Mouse (Mus musculus) granulocyte monocyte progenitor cell, adult 5-6 weeks (primary cell): ENCODE results near the gene Naa25. TPM values are rescaled to one million over a fixed set of nuclear protein-coding genes. Genes with fewer than 3 reads are reported as not detected.
"Not testable (repeated sequence)": the region's sequence is repeated elsewhere in the genome, so short reads cannot be mapped to it uniquely, and the experiment has no call there.

Experiments used
- ATAC-seq: replicated peaks from 2 replicates; pipeline ENCODE4 v1.8.0; 2016; ENCODE audit warnings: mild to moderate bottlenecking, moderate TSS enrichment, inconsistent platforms; ENCODE audit not compliant: poor library complexity, severe bottlenecking
- total RNA-seq, 2 experiments: library from RNA; stranded (forward) in 1 of 2; stranded (reverse) in 1 of 2; fragments of 200-712, 200-1000 nt in 1 of 2; fragments of >200 nt in 1 of 2; fragmentation: Nextera tagmentation in 1 of 2; gene quantifications; 2 replicates each; pipeline ENCODE4 v1.2.3; 2014 to 2017

Naa25 gene
- total RNA-seq (2014; fragmentation: Nextera tagmentation) = 35.8 and 39.4 TPM in 2 replicates
- 74.6 and 75.1 TPM in 2 replicates for total RNA-seq (2017)

DNA sequence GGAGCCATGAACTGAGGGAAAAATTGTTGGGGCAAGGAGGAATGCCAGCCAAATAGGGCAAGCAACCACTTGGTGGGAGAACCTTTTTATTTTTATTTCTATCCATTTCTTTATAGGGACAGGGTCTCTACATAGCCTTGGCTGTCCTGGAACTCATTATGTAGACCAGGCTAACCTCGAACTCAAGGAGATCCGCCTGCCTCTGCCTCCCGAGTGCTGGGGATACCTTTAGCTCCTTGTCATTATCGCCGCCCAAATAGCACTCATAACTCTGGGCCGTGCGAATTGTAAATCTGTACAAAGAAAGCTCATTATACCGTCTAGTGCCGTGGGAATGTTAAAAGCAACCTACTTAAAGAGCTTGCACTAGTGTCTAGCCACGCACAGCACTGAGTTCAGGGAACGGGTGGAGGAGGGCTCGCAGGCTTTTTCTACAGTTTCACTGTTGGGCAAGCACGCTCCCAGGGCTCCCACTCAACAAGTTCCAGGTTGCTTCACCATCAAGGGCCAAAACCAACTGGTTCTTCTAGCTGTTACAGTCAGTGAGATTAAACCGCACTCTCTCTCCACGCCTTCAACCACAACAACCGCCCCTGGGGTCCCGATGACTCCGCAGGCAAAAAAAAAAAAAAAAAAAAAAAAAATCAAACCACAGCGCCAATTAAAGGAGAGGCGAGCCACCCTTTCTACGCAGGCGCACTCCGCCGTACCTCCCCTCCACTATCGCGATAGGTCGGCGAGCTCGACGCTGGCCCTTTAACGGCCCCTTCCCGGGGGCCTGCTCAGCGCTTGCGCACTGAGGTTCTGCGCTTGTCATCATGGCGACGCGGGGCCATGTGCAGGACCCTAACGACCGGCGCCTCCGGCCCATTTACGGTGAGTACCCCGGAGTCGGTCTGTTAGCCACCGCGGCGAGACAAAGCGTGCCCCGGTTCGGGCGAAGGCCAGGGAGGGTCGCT lies at the start of gene Naa25:
Gene Naa25 (plus strand): TSS at position 750 of the 959 bp plus-strand sequence.
- ATAC-seq = peak; percentile 82

DNA sequence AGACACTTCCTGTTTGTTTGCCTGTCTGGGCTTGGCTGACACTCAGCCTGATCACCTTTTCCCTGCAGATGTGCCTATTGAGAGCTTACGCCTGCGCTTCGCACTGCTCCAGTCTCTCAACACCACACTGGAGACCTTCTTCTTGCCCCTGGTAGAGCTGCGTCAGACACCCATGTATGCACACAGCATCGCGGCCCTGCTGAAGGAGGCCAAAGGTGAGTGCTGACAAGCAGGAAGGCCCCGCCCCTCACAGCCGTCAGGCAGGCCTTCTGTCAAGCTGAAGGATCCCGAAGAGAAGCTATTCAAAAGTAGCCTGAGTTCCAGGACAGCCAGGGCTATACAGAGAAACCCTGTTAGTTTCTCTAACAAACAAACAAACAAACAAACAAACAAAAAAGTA lies 38.5 kb upstream of the Naa25 start:
- ATAC-seq = no peak

DNA sequence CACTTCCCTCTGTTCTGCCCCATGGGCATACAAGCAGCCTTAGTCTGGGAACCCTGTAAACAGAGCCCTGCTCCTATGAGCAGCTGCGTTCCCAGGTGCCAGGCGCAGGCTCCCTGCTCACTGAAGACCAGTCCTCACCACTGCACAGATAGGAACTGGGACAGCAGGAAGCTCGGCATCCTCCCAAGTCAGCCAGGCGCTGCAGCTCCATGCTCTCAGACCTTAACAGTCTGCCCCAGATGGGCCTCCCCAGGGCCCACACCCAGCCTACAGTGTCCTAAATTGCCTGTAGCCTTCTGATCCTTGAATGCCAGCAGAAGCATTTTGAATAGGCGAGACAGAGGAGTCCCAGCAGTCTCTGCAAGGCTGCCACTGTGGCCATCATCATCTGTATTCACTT lies 36.0 kb upstream of the Naa25 start:
- ATAC-seq = no peak

DNA sequence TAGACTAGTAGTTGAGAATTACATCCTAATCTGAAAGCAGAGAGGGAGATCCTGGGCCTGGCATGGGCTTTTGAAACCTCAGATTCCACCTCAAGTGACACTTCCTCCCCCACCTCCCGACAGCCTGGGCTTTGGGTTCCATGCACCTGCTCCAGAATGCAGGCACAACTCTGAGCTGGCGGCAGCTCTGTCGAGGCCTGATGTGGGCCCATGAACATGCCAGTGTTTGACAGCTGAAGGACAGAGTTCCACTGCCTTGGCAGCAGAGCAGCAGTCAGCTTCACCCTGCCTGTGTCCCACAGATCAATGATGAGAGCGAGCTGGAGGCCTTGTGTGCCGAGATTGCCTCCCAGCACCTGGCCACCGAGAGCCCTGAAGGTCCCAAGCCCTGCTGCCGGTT lies 34.3 kb upstream of the Naa25 start:
- ATAC-seq = no peak

DNA sequence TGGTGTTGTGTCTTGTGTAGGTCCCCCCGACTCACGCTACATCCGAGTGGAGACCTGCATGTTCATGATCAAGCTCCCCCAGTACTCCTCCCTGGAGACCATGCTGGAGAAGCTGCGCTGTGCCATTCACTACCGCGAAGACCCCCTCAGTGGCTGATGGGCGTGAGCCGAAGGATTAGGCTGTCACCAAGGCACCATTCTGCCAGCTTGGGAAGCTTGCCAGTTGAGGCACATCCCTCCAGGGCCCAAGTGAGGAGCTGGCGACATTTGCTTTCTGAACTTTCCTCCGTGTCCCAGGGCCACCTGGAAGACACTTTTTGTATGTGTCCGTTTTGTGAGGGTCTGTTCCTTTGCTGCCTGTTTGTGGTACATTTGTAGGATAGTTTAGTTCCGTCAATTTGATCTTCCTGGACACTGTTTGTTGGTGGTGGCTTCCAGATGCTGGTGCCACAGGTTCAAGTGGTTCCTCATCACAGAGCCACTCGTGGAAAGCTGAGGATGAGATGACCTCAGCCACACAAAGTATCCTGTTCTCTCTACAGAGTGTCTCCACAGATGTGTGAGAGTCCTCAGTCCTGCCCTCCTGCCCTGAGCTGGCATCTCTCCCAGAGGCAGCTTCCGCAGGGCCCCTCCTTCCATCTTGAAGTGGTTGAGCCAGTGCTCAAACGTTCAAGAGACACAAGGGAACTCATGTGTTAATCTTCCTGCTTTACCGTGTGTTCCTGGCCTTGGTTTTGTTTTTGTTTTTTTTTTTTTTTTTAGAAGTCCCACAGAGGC lies 31.1 kb upstream of the Naa25 start:
- ATAC-seq = no peak

DNA sequence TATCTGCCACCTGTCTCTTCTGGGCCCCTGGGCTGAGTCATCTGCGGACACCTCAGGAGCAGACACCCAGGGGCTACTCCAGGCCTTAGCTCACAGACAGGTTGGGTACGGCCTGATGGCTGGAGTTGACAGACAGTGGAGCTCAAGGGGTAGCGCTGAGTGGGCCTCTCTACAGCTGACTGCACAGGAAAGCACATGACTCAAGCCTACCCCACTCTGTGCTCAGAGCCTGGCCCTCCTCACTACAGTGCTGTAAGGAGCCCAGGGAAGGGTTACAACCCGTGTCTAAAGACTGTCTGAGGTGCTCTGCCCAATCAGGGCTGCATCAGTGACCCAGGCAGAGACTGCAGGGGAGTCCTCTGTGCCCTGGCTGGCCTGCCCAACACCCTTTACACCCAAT lies 30.5 kb upstream of the Naa25 start:
- no peak for ATAC-seq

DNA sequence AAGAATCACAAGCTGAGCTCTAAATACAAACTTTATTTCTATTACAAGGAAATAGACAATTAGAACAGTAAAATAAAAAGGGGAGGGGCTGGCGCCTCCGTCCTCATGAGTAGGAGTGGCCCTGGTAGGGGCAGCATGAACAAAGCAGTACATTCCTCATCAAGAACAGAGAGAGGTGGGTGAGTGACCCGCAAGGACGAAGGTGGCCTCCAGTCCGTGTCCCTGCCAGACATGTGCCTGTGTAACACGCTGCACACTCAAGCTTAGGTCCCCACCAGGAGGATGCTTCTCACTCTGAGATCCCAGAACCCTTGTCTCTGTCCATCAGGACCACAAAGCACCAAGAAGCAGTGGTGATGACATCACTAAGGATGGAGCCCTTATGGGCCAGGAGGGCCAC lies 26.0 kb upstream of the Naa25 start:
- no peak for ATAC-seq

DNA sequence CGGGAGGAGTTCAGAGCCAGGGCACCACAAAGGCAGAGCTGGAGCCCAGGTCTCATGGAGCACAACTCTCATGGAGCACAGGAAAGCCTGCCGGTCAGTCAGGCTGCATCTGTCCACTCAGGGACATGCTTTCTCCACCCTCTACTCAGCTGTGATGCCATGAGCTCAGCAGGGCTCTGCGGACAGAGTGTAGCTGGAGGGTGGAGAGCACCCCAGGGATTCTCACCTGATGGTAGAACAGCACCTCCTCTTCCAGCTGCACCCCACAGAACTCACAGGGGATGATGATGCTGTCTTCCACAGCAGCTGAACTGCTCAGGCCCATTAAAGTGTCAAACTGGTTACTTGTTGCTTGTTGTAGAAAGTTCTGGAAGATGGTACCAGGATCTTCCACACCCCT lies 22.9 kb upstream of the Naa25 start:
- no peak for ATAC-seq

DNA sequence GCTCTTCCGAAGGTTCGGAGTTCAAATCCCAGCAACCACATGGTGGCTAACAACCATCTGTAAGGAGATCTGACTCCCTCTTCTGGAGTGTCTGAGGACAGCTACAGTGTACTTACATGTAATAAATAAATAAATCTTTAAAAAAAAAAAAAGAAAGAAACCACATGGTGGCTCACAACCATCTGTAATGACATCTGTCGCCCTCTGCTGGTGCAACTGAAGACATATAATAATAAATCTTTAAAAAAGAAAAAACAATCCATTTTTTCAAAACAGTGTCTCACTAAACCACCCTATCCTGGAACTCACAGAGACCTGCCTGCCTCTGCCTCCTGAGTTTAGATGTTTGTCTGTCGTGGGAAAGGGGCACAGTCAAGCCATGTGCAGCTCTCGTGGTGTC lies 20.8 kb upstream of the Naa25 start:
- ATAC-seq = not testable (repeated sequence)

DNA sequence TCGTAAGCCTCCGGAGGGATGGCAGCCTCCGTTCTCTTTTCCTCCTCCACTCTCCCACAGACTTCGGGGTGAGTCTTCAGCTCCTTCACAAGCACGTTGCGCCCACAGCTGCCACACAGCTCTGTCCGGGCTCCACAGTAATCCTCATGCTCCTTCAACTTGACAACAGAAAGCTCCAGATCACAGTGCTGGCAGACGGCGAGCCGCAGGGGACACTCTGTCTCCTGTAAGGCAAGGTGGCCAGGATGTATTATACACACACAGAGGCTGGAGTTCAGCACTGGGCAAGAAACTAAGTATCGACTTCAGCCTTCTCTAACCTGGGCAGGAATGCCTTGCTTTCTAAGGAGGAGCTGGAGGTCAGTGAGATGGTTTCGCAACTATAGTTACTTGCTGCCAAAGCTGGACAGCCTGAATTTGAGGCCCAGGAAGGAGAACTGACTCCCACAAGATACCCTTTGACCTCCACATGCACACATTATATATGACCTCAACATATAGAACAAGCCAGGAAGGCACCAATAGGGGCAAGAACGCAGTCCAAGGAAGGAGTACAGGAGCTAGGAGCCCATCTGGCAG lies 19.0 kb upstream of the Naa25 start:
- no peak for ATAC-seq

DNA sequence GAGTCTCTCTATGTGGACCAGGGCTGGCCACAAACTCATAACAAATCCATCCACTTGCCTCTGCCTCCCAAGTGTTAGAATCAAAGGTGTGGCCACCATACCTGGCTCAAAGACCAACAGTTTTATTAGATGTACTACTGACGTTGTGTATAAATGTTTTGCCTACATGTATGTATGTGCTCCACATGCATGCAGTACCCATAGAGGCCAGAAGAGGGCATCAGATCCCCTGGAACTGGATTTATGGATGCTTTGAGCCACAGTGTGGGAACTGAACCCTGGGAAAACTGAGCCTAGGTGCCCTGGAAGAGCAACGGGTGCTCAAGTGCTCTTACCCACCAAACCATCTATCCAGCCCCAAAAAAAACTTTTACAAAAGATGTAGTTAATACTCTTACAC lies 17.0 kb upstream of the Naa25 start:
- ATAC-seq = no peak

DNA sequence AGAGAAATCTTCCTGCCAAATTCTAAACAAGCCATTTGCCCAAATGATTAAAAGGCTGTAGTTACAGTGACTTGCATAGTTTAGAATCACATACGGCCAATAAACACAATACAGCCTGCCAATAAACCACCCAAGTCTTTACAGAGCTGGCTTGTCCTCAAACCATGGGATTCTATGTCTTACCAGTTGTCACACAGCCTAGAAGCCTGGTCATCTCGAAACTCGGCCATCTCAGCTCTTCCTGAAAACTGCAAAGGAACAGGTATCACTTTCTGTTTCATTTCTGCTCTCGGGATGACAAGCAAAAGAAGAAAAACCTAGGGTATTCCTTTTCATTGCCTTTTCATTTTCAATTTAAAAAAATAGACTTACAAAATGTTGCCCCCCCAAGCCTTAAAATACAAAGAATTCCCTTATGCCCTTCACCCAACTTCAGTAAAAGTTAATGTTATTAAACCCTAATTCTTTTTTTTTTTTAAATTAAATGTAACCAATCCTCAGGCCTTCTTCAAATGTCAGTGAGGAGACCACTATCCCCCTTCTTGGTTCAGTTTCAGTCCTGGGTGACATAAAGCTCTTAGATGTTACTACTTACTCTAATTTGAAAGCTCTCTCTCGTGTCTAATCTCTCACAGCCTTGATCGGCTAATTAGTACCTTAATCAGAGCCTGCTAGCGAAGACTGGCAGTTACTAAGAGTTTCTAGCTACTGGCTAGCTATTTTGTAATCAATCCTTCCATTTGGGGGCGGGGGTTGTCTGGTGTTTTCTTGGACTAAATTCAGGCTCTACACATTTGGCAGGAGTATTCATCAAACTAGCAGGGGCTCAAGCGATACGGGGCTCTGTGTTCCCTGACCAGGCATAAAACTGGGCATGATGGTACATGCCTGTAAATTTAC lies 13.6 kb upstream of the Naa25 start:
- peak; percentile 31 for ATAC-seq

DNA sequence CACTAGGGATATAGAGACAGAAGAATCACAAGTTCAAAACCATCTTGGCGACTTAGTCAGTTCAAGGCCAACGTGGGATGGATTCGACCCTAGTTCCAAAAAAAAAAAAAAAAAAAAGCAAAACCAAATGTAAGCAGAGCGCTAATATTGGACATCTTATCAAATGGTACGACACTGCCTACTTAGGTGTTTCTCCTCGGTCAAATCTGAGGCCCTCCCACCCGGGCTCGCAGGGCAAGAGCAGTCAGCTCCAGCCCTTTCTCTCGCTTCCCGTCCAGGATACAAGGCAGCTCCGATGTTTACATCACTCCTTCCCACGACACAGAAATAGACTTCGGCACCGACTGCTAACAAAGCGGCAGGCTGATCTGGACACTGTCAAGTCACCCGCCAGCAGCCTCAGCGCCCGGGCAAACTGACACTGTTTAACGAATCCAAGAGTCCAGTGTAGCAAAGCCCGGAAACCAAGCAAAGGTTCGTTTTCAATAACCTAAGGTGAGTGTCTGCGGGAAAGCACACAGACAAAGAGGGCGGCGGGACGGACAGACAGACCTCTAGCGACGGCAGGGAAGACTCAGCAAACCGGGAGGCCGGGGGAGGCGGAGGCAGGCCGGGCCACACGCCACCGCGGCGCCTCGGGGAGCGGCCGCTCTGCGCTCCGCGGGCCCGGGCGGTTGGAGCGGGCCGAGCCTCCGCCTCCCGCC lies 12.8 kb upstream of the Naa25 start:
- ATAC-seq = 0 out of 2 replicates have a peak, but pooled peaks have one; percentile 6

DNA sequence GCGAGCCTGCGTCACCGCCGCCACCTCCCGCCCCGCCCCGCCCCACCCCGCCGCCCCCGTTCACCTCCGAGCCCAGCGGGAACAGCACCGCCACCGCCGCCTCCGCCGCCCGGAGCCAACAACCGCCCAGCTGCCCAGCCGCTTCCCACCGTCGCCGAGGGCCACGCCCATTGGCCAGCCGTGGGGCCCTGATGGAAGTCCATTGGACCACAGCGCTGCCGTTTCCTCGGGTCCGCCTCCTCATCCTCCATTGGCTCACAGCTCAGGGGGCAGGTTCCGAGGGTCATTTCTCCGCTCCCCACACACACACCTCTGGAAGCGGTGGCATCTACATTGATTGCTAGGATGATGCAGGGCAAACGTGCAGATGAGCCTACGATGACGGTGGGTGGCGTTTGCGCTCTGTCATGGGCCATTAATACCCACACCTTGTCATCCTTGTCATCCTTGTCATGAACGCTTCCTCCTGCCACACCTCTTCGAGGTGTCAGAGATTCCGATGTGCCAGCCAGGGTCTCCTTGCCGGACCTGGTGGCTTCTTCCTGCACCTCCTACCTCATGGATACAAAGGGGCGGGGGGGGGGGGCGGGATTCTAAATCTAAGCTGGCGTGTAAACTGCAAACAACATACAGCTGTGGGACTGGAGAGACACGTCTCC lies 12.1 kb upstream of the Naa25 start, which contains the start of gene Trafd1:
Gene Trafd1 (minus strand): TSS at position 172 of the 659 bp plus-strand sequence.
- peak; percentile 89 for ATAC-seq

DNA sequence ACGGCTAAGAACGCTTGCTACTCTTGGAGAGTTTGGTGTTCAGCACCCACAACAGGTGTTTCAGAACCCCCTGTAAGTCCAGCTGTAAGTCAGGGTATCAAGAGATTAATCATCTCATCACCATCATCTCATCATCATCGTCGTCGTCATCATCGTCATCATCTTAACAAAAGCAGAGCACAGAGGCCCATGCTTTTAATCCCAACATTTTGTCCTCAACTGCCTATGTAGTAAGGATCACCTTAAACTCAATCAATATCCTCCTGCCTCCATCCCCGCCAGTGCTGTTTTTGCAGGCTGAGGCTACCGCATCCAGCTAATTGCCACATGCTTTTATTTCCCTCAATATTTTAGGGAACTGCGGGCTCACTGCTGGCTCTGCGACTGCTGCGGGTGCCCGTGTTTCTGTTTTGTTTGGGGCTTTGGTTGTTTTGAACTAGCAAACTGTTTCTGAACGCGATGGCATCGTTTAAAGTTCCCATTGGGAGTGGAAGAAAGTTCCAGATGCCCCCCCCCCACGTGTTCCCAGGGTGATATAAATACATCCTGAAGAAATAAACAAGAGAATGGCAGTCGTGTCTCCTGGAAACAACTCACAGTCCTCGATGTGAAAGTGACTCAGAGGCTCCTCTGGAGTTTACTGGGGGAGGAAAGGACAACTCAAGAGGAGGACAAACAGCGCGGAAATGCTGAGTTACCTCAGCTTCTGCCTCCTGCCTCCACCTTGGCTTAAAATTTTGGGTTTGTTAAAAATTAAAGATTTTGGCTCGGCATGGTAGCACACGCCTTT lies 11.4 kb upstream of the Naa25 start:
- 0 out of 2 replicates have a peak, but pooled peaks have one; percentile 17 for ATAC-seq

DNA sequence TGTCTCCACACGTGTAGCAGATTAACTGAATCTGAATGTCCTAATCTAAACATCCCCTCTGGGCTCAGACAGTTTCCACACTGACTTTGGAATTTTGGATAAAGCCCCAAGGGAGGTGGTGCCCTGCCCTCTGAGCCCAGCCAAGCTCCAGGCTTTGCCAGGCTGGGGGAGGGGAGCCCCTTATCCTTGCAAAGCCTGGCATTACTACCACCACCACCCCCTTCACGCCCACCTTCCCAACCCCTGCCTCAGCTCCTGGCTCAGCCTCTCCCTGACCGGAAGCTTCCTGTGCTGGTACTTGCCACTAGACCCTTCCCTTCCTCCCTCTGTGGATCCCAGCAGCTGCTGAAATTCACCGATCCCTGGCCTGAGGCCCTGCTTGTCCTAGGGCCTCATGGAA lies 10.6 kb upstream of the Naa25 start:
- ATAC-seq = no peak

DNA sequence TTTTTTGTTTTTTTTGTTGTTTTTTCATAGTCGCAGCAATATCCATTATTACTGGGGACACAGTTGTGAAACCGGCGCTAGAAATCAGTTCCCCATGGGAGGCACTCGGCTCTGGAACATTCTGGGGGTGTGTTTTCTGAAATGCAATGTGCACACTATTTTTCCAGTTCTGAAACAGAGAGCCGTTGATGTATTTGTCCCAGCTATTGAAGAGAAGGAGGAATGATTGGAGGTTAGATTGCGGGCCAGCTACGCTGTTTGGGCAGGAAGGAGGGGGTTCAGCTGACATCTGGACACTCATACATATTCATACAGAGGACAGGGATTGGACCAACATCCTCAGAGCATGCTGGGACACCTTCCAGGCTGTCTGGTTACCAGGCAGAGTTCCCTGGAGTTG lies 8.6 kb upstream of the Naa25 start:
- 0 out of 2 replicates have a peak, but pooled peaks have one; percentile 2 for ATAC-seq

DNA sequence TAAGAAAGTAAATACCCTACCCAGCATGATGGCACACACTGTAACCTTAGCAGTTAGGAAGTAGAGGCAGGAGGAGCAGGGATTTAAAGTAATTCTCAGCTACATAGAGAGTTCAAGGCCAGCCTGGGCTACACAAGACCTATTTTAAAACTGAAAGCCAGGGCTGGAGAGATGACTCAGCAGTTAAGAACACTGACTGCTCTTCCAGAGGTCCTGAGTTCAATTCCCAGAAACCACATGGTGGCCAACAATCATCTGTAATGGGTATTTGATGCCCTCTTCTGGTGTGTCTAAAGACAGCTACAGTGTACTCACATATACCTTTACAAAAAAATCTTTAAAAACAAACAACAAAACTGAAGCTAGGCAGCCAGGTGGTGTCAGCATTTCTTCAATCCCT lies 8.0 kb upstream of the Naa25 start:
- no peak for ATAC-seq
